Mouse (Mus musculus) ES-E14 (cell line): ENCODE measurements around the gene Map7d3.

Source experiments
- CHD2 ChIP-seq: IDR thresholded peaks from 2 replicates; pipeline ENCODE4 v1.6.1; 2014; ENCODE audit warnings: mild to moderate bottlenecking, low read depth, low read length, inconsistent platforms
- HCFC1 ChIP-seq: IDR thresholded peaks from 2 replicates; pipeline ENCODE4 v1.6.1; 2012; ENCODE audit warnings: low read length, inconsistent platforms, borderline replicate concordance; ENCODE audit not compliant: insufficient read depth
- MAFK ChIP-seq: IDR thresholded peaks from 2 replicates; pipeline ENCODE4 v1.6.1; 2014; ENCODE audit warnings: mild to moderate bottlenecking, low read depth, low read length, inconsistent platforms; ENCODE audit not compliant: insufficient read depth
- ZC3H11A ChIP-seq: IDR thresholded peaks from 2 replicates; pipeline ENCODE4 v1.6.1; 2012; ENCODE audit warnings: low read depth, mild to moderate bottlenecking, inconsistent platforms, low read length, borderline replicate concordance

- TF ChIP-seq MAFK = no peak
- no peak for TF ChIP-seq CHD2
- TF ChIP-seq HCFC1 = no peak
- no peak; the same call in 1 of the 2 replicates for TF ChIP-seq ZC3H11A
These were observed 66.5 kb downstream of the Map7d3 start for GRCm38 (mm10) chrX:56755646-56756045.
